Mouse (Mus musculus) G1E (cell line): Measurements from ENCODE around the gene Hoxc9. TPM values are rescaled to one million over a fixed set of nuclear protein-coding genes. Genes with fewer than 3 reads are reported as not detected.

Experiments used
- ATAC-seq: 2 replicates; pipeline ENCODE4 v1.8.0; 2016; ENCODE audit warnings: mild to moderate bottlenecking; ENCODE audit not compliant: insufficient number of reproducible peaks, poor library complexity, low FRiP score, severe bottlenecking; ENCODE audit errors: extremely low read depth
- DNase-seq: peaks from one replicate; pipeline ENCODE4 v3.0.0; 2012; ENCODE audit warnings: low spot score
- H3K27me3 ChIP-seq: 2 replicates; pipeline ENCODE4 v1.6.1; 2012; ENCODE audit warnings: mild to moderate bottlenecking, low read length, inconsistent platforms; ENCODE audit not compliant: insufficient read depth
- H3K36me3 ChIP-seq: replicated peaks from 2 replicates; pipeline ENCODE3; 2012; ENCODE audit warnings: mild to moderate bottlenecking, inconsistent platforms
- H3K4me1 ChIP-seq: 2 replicates; pipeline ENCODE4 v1.6.1; 2012; ENCODE audit warnings: low read depth, low read length, inconsistent platforms, mixed read lengths; ENCODE audit not compliant: insufficient read depth
- H3K4me3 ChIP-seq: 2 replicates; pipeline ENCODE4 v1.5.1; 2012; ENCODE audit warnings: low read depth, mild to moderate bottlenecking, inconsistent platforms, low read length, moderate library complexity, mixed read lengths
- H3K9me3 ChIP-seq: replicated peaks from 2 replicates; pipeline ENCODE4 v1.6.1; 2012; ENCODE audit warnings: inconsistent platforms
- CTCF ChIP-seq: IDR thresholded peaks from 2 replicates; pipeline ENCODE4 v1.5.1; 2012; ENCODE audit warnings: low read depth, low read length, inconsistent platforms, mixed read lengths
- GATA1 ChIP-seq: IDR thresholded peaks from 2 replicates; pipeline ENCODE4 v1.6.1; 2012; ENCODE audit warnings: borderline replicate concordance, low read length, inconsistent platforms, mixed read lengths
- GATA2 ChIP-seq: IDR thresholded peaks from 2 replicates; pipeline ENCODE4 v1.6.1; 2012; ENCODE audit warnings: low read depth, low read length, inconsistent platforms, borderline replicate concordance
- POLR2AphosphoS5 ChIP-seq: IDR thresholded peaks from 2 replicates; pipeline ENCODE4 v1.6.1; 2012; ENCODE audit warnings: low read depth, low read length, inconsistent platforms; ENCODE audit not compliant: insufficient replicate concordance
- TAL1 ChIP-seq: conservative IDR thresholded peaks from 2 replicates; pipeline ENCODE4 v1.6.1; 2012; ENCODE audit warnings: low read depth, low read length, inconsistent platforms, mixed read lengths
- polyA plus RNA-seq: library from polyadenylated mRNA; stranded (reverse); fragments of >175 nt; gene quantifications from 2 replicates; pipeline ENCODE4 v1.2.3, GENCODE M21; 2012
- total RNA-seq, 2 experiments: library from RNA; stranded (forward) in 1 of 2; stranded (reverse) in 1 of 2; fragments of 200-1000 nt in 1 of 2; fragments of >200 nt in 1 of 2; fragmentation: Nextera tagmentation in 1 of 2; gene quantifications; 2 replicates each; pipeline ENCODE4 v1.2.3; 2014 to 2017

The Hoxc9 gene
- total and polyA plus RNA-seq, 3 experiments, result 3.9 to 9.8 (median 7.9) TPM

DNA sequence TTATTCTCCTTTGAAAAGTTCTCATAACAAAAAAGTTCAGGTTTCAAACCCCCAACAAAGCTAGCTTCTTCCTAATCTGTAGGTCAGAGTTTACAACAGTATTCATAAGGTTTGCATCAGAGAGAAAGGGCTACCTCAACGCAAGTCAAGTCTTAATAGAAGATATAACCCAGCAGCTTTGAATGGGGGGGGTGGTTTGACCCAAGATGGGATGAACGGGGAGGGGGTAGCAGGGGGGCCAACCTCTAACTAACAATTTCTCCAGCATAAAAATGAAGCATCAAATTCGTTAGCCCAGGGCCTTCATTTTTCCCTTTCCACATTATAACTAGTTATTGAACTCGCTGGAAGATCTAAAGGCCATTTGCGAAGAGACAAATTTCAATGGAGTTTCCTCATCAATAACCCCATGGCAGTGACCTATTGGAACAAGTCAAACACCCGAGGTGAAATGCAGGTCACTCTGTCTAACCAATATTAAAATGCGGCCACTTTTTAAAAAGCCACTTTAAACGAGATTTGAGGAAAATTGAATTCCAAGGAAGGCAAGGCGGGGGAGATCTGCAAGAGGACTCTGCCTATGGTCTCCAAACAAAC, 52.8 kb downstream of the Hoxc9 start:
- Histone ChIP-seq H3K36me3 (peaks cover 71% of the 10 kb centered on the region), H3K9me3 (no peaks in the 10 kb centered on the region), H3K4me1 (peaks cover 57% of the 10 kb centered on the region), H3K27me3 (no peaks in the 10 kb centered on the region), H3K4me3 (no peak overlapping the region)
- no peak for TF ChIP-seq GATA2
- TF ChIP-seq CTCF, result no peak
- TF ChIP-seq TAL1, result no peak
- TF ChIP-seq GATA1, result no peak
- no peak for TF ChIP-seq POLR2AphosphoS5
- DNase-seq, result no peak
- no peak for ATAC-seq

DNA sequence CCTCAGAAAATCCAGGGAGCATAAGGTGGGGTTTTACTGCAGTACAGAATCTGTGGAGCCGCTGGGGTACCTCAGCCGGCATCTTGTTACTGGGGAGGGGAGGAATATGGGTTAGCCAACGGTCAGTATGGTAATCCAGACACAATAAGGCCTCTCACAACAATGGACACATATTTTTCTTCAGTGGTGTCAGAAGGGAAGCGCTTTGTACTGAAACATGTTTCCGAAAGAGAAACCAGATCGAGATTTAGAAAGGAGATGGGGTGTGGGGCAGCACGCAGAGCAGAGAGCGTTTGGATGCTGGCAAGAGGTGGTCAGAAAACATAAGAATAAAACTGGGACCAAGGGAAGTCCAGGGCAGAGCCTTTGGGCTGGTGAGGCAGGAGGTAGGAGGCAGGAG, 53.9 kb downstream of the Hoxc9 start:
- DNase-seq (no peak), ATAC-seq (no peak)
- Histone ChIP-seq H3K4me1 (peaks cover 51% of the 10 kb centered on the region), H3K27me3 (no peaks in the 10 kb centered on the region), H3K9me3 (no peaks in the 10 kb centered on the region), H3K4me3 (no peak overlapping the region), H3K36me3 (peaks cover 64% of the 10 kb centered on the region)
- TF ChIP-seq POLR2AphosphoS5 (no peak), CTCF (no peak), GATA1 (no peak), TAL1 (no peak), GATA2 (no peak)

DNA sequence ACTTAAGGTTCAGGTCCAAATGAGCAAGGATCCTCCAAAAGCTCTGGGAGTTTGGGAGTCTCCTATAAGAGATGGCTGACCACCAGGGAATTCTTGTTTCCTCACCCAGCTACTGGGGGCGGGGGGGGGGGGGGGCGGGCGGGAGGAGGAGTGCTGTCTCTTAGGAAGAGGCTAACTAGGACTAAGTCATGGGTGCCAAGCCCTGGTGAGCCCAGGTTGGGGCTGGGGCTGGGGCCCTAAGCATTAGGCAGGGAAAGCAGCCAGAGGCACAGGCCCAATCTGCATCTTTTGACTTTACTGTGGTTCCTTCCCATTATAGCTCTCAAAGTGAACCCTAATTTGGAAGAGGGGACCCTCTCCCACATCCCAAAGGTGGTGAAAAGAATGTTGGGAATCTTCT, 55.9 kb downstream of the Hoxc9 start:
- H3K9me3 ChIP-seq, result no peaks in the 10 kb centered on the region
- DNase-seq (no peak), ATAC-seq (no peak)
- TF ChIP-seq GATA2 (no peak), GATA1 (no peak), CTCF (no peak), TAL1 (no peak), POLR2AphosphoS5 (no peak)
- no peaks in the 10 kb centered on the region for H3K27me3 ChIP-seq
- no peak overlapping the region; the same call in 1 of the 2 replicates for H3K4me3 ChIP-seq
- peaks cover 58% of the 10 kb centered on the region for H3K36me3 ChIP-seq
- H3K4me1 ChIP-seq, result peaks cover 55% of the 10 kb centered on the region

DNA sequence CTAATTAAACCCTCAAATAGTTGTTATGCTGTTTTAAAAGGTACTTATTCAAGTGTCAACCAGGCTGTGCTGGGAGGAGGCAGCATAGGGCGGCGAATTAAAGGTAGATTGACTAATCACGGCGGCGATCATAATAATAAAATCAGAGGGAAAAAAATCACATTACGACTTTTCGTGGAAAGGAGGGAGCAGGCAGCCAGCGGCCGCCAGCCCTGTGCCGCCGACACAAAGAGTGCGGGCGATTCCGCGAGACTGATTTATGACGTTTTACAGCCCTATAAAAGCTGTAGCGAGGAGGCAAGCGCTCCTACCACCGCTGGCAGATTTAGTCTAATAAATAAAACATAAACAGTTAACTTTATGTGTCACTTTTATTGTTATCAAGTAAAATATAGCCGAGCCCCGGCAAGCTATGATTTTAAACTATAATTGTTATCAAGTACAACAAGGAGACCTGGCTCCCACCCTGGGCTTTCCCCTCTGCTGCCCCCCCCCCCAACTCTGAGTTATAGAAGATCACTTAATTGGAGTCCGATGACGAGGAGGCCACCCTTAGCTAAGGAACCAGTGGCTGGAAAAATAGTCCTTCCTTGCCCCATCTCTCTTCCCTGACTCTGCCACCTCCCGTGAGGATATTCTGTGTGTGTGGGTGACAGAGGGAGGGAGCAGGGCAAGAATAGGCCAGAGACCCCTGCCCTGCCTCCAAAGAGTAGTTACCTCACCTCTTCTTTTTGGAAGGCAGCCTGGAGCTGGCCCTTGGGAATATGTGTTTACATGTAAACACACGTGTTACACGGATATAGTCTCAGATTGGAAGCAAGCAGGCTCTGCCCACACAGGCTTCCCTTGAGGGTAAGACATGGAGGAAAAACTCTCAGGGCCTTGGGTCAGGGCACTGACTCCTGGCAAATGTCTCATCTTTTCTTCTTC, 56.7 kb downstream of the Hoxc9 start:
- Histone ChIP-seq H3K27me3 (no peaks in the 10 kb centered on the region), H3K4me1 (peaks cover 59% of the 10 kb centered on the region), H3K36me3 (peaks cover 56% of the 10 kb centered on the region), H3K9me3 (no peaks in the 10 kb centered on the region), H3K4me3 (peak overlapping the region; percentile 35; the same call in 1 of the 2 replicates)
- TF ChIP-seq CTCF (no peak), TAL1 (no peak), GATA2 (no peak), GATA1 (no peak), POLR2AphosphoS5 (no peak)
- ATAC-seq, result no peak
- DNase-seq, result no peak

DNA sequence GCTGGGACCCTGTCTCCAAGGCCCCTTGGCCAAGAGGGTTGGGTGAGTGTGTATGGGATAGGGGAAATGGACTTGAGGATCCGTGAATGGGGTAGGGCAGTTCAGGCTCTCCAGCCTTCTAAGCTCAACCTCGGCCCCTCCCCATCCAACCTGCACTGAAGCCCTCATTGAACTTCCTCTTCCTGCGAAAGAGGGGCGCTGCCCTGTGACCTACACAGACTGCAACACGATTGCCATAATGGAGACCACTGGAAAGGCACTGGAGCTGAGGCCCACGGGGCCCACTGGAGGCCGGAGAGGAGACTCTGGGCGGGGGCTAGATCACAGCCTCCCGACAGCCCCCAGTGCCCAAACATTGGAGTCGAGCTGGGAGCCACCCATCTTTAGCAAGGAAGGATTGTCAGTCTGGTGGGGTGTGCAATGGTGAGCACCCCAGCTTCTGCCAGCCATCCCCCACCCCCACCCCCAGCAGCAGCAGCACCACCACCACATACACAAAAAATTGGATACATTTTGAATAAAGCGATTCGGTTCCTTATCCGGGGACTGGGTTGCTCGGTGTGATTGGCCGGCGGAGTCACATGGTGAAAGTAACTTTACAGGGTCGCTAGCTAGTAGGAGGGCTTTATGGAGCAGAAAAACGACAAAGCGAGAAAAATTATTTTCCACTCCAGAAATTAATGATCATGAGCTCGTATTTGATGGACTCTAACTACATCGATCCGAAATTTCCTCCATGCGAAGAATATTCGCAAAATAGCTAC, 58.0 kb downstream of the Hoxc9 start:
- no peaks in the 10 kb centered on the region for H3K27me3 ChIP-seq
- H3K9me3 ChIP-seq, result no peaks in the 10 kb centered on the region
- ATAC-seq, result peak; percentile 47
- H3K4me3 ChIP-seq, result peak overlapping the region; percentile 81
- no peak for TF ChIP-seq CTCF
- TF ChIP-seq POLR2AphosphoS5, result no peak
- TF ChIP-seq GATA1, result no peak
- no peak for TF ChIP-seq GATA2
- TF ChIP-seq TAL1, result no peak
- H3K36me3 ChIP-seq, result peaks cover 56% of the 10 kb centered on the region
- peak; percentile 65 for DNase-seq
- peaks cover 68% of the 10 kb centered on the region for H3K4me1 ChIP-seq

Other genes starting within 250 kb of the Hoxc9 start
- not detected in 2 replicates for gene Hoxc13, start 55.3 kb upstream of the Hoxc9 start, total RNA-seq (2014; fragmentation: Nextera tagmentation)
- gene Hoxc13, start 55.3 kb upstream of the Hoxc9 start, total RNA-seq (2017), result not detected in 2 replicates
- gene Hoxc13, start 55.3 kb upstream of the Hoxc9 start, polyA plus RNA-seq, result not detected in 2 replicates
- not detected in 2 replicates for gene Hoxc12, start 39.7 kb upstream of the Hoxc9 start, total RNA-seq (2014; fragmentation: Nextera tagmentation)
- not detected in 2 replicates for gene Hoxc12, start 39.7 kb upstream of the Hoxc9 start, total RNA-seq (2017)
- gene Hoxc12, start 39.7 kb upstream of the Hoxc9 start, polyA plus RNA-seq, result not detected in 2 replicates
- not detected in 2 replicates for gene Hoxc11, start 22.0 kb upstream of the Hoxc9 start, total RNA-seq (2014; fragmentation: Nextera tagmentation)
- gene Hoxc11, start 22.0 kb upstream of the Hoxc9 start, total RNA-seq (2017), result 0.06 and 0.22 TPM in 2 replicates
- 0.04 TPM in 1 of 2 replicates, not detected in the other for gene Hoxc11, start 22.0 kb upstream of the Hoxc9 start, polyA plus RNA-seq
- 0.60 TPM in 1 of 2 replicates, not detected in the other for gene Hoxc10, start 9.6 kb upstream of the Hoxc9 start, total RNA-seq (2014; fragmentation: Nextera tagmentation)
- 0.12 and 0.16 TPM in 2 replicates for gene Hoxc10, start 9.6 kb upstream of the Hoxc9 start, total RNA-seq (2017)
- gene Hoxc10, start 9.6 kb upstream of the Hoxc9 start, polyA plus RNA-seq, result 0.08 and 0.16 TPM in 2 replicates
- gene Hoxc5, start 9.0 kb upstream of the Hoxc9 start, total RNA-seq (2014; fragmentation: Nextera tagmentation), result 9.9 and 19.8 TPM in 2 replicates
- 7.6 and 9.1 TPM in 2 replicates for gene Hoxc5, start 9.0 kb upstream of the Hoxc9 start, total RNA-seq (2017)
- 11.4 and 12.4 TPM in 2 replicates for gene Hoxc5, start 9.0 kb upstream of the Hoxc9 start, polyA plus RNA-seq
- gene Hoxc8, start 14.2 kb downstream of the Hoxc9 start, total RNA-seq (2014; fragmentation: Nextera tagmentation), result 21.1 and 26.6 TPM in 2 replicates
- gene Hoxc8, start 14.2 kb downstream of the Hoxc9 start, total RNA-seq (2017), result 2.0 and 2.7 TPM in 2 replicates
- gene Hoxc8, start 14.2 kb downstream of the Hoxc9 start, polyA plus RNA-seq, result 10.1 and 12.2 TPM in 2 replicates
- 16.3 and 37.1 TPM in 2 replicates for gene Hoxc6, start 21.8 kb downstream of the Hoxc9 start, total RNA-seq (2014; fragmentation: Nextera tagmentation)
- 8.6 and 12.0 TPM in 2 replicates for gene Hoxc6, start 21.8 kb downstream of the Hoxc9 start, total RNA-seq (2017)
- gene Hoxc6, start 21.8 kb downstream of the Hoxc9 start, polyA plus RNA-seq, result 27.1 and 28.6 TPM in 2 replicates
- 29.3 and 33.9 TPM in 2 replicates for gene Hoxc4, start 42.5 kb downstream of the Hoxc9 start, total RNA-seq (2014; fragmentation: Nextera tagmentation)
- gene Hoxc4, start 42.5 kb downstream of the Hoxc9 start, total RNA-seq (2017), result 11.0 and 12.2 TPM in 2 replicates
- 60.1 and 65.8 TPM in 2 replicates for gene Hoxc4, start 42.5 kb downstream of the Hoxc9 start, polyA plus RNA-seq
- gene Smug1, start 190.7 kb downstream of the Hoxc9 start, total RNA-seq (2014; fragmentation: Nextera tagmentation), result 7.8 and 10.6 TPM in 2 replicates
- gene Smug1, start 190.7 kb downstream of the Hoxc9 start, total RNA-seq (2017), result 9.0 and 11.3 TPM in 2 replicates
- gene Smug1, start 190.7 kb downstream of the Hoxc9 start, polyA plus RNA-seq, result 3.6 and 5.0 TPM in 2 replicates